Mouse (Mus musculus) heart, postnatal 0 days (tissue): Measurements from ENCODE around the gene Sbno1.

ENCODE experiments used
- CTCF ChIP-seq: IDR thresholded peaks from 2 replicates; pipeline ENCODE4 v1.5.1; 2016; ENCODE audit warnings: antibody characterized with exemption, control low read depth, low read depth
- EP300 ChIP-seq: IDR thresholded peaks from 2 replicates; pipeline ENCODE4 v1.6.1; 2016; ENCODE audit warnings: antibody characterized with exemption, low read depth

GRCm38 (mm10) chr5:124351111-124351560, 74.7 kb downstream of the Sbno1 start:
- no peak for TF ChIP-seq CTCF
- no peak for TF ChIP-seq EP300
